Mouse (Mus musculus): Measurements from ENCODE around the gene Slc5a12. TPM values are rescaled to one million over a fixed set of nuclear protein-coding genes. Genes with fewer than 3 reads are reported as not detected.
A peak's percentile ranks its signal among the peaks of the same experiment; 100 is the strongest.

Gene Slc5a12
- not detected in 2 replicates for polyA plus RNA-seq (2016; fragmentation: Nextera tagmentation; extraction: Ambion mirVana)

DNA sequence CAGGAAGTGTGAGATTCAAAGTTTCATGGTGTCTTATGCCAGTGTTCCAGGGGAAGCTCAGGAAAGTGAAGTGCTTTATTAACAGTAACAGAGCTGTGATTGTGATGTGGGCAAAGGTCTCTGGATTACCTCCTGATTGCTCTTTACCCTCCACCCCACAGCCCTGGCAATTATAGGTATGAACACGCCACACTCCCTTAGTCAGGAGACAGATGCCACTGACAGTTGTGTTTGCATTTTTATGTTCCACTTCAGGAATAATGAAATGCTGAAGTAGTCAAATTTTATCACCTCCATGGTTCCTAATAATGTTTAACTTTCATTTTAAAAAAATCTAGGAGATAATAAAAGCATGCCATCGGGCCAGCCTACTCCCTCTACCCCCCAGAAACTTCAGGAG, at the start of gene Slc5a12:
Slc5a12 (plus strand) TSS at position 367 of the 400 bp plus-strand sequence.
- Histone ChIP-seq H3K27ac (no peak within 1 kb of the TSS), H3K4me2 (no peak within 1 kb of the TSS), H3K9me3 (replicated peaks) (no peaks in the 10 kb centered on the region), H3K9ac (no peak within 1 kb of the TSS), H3K27me3 (replicated peaks) (no peaks in the 10 kb centered on the region), H3K4me3 (no peak within 1 kb of the TSS), H3K4me1 (no peaks in the 10 kb centered on the region), H3K36me3 (no peaks in the 10 kb centered on the region)
- no peak for ATAC-seq
- 49% methylated on average over 2 of the region's 2 CpGs for WGBS (ENCODE audit: insufficient replicate concordance)

GRCm38 (mm10) chr2:110556098-110556497, 41.0 kb upstream of the Slc5a12 start:
- ATAC-seq, result no peak
- Histone ChIP-seq H3K36me3 (no peaks in the 10 kb centered on the region), H3K4me1 (no peaks in the 10 kb centered on the region), H3K4me3 (no peak overlapping the region), H3K9me3 (replicated peaks) (no peaks in the 10 kb centered on the region), H3K9ac (no peak overlapping the region), H3K4me2 (no peak overlapping the region), H3K27ac (no peak overlapping the region), H3K27me3 (replicated peaks) (no peaks in the 10 kb centered on the region)
- WGBS (ENCODE audit: insufficient replicate concordance), result 69% methylated on average over 1 of the region's 1 CpGs

- WGBS (ENCODE audit: insufficient replicate concordance), result 58% methylated on average over 2 of the region's 2 CpGs
- H3K27ac ChIP-seq, result no peak overlapping the region
- ATAC-seq, result no peak
Observed at GRCm38 (mm10) chr2:110562621-110563020, 34.5 kb upstream of the Slc5a12 start.

GRCm38 (mm10) chr2:110564673-110565627, 32.1 kb upstream of the Slc5a12 start:
- H3K36me3 ChIP-seq, result no peaks in the 10 kb centered on the region
- H3K4me3 ChIP-seq, result no peak overlapping the region
- H3K9ac ChIP-seq, result no peak overlapping the region
- H3K9me3 ChIP-seq (replicated peaks), result no peaks in the 10 kb centered on the region
- peak; percentile 32; the same call in 1 of the 2 replicates for ATAC-seq
- H3K27ac ChIP-seq, result no peak overlapping the region
- H3K27me3 ChIP-seq (replicated peaks), result no peaks in the 10 kb centered on the region
- no peak overlapping the region for H3K4me2 ChIP-seq
- WGBS (ENCODE audit: insufficient replicate concordance), result 25% methylated on average over 5 of the region's 5 CpGs
- H3K4me1 ChIP-seq, result no peaks in the 10 kb centered on the region

More at GRCm38 (mm10) chr2:110562621-110563020, 34.5 kb upstream of the Slc5a12 start:
- H3K4me3 ChIP-seq, result no peak overlapping the region
- H3K9ac ChIP-seq, result no peak overlapping the region
- H3K4me2 ChIP-seq, result no peak overlapping the region
- H3K27me3 ChIP-seq (replicated peaks), result no peaks in the 10 kb centered on the region
- H3K9me3 ChIP-seq (replicated peaks), result no peaks in the 10 kb centered on the region
- H3K36me3 ChIP-seq, result no peaks in the 10 kb centered on the region
- H3K4me1 ChIP-seq, result no peaks in the 10 kb centered on the region

GRCm38 (mm10) chr2:110586692-110587091, 10.4 kb upstream of the Slc5a12 start:
- H3K27ac ChIP-seq, result no peak overlapping the region
- no peaks in the 10 kb centered on the region for H3K36me3 ChIP-seq
- H3K4me3 ChIP-seq, result no peak overlapping the region
- H3K4me1 ChIP-seq, result no peaks in the 10 kb centered on the region
- no peaks in the 10 kb centered on the region for H3K9me3 ChIP-seq (replicated peaks)
- no peaks in the 10 kb centered on the region for H3K27me3 ChIP-seq (replicated peaks)
- H3K4me2 ChIP-seq, result no peak overlapping the region
- 70% methylated on average over 6 of the region's 6 CpGs for WGBS (ENCODE audit: insufficient replicate concordance)
- no peak for ATAC-seq
- H3K9ac ChIP-seq, result no peak overlapping the region

GRCm38 (mm10) chr2:110590007-110590406, 7.1 kb upstream of the Slc5a12 start:
- Histone ChIP-seq H3K4me3 (no peak overlapping the region), H3K9me3 (replicated peaks) (no peaks in the 10 kb centered on the region), H3K4me2 (no peak overlapping the region), H3K27me3 (replicated peaks) (no peaks in the 10 kb centered on the region), H3K27ac (no peak overlapping the region), H3K36me3 (no peaks in the 10 kb centered on the region), H3K4me1 (no peaks in the 10 kb centered on the region), H3K9ac (no peak overlapping the region)
- WGBS (ENCODE audit: insufficient replicate concordance), result 45% methylated on average over 1 of the region's 1 CpGs
- no peak for ATAC-seq

- H3K27me3 ChIP-seq (replicated peaks), result no peaks in the 10 kb centered on the region
- no peaks in the 10 kb centered on the region for H3K4me1 ChIP-seq
- H3K4me3 ChIP-seq, result no peak overlapping the region
- no peak overlapping the region for H3K27ac ChIP-seq
- H3K9ac ChIP-seq, result no peak overlapping the region
- no peak overlapping the region for H3K4me2 ChIP-seq
- no peaks in the 10 kb centered on the region for H3K9me3 ChIP-seq (replicated peaks)
- no peaks in the 10 kb centered on the region for H3K36me3 ChIP-seq
- ATAC-seq, result no peak
- WGBS (ENCODE audit: insufficient replicate concordance), result 52% methylated on average over 3 of the region's 3 CpGs
Observed at GRCm38 (mm10) chr2:110592276-110592675, 4.8 kb upstream of the Slc5a12 start.

GRCm38 (mm10) chr2:110644358-110644757, 47.3 kb downstream of the Slc5a12 start:
- H3K9me3 ChIP-seq (replicated peaks), result no peaks in the 10 kb centered on the region
- H3K27ac ChIP-seq, result no peak overlapping the region
- WGBS (ENCODE audit: insufficient replicate concordance), result 62% methylated on average over 1 of the region's 1 CpGs
- no peak overlapping the region for H3K9ac ChIP-seq
- H3K4me2 ChIP-seq, result no peak overlapping the region
- H3K27me3 ChIP-seq (replicated peaks), result no peaks in the 10 kb centered on the region
- no peak for ATAC-seq
- no peak overlapping the region for H3K4me3 ChIP-seq
- no peaks in the 10 kb centered on the region for H3K4me1 ChIP-seq
- no peaks in the 10 kb centered on the region for H3K36me3 ChIP-seq

GRCm38 (mm10) chr2:110644846-110645245, 47.7 kb downstream of the Slc5a12 start:
- no peaks in the 10 kb centered on the region for H3K27me3 ChIP-seq (replicated peaks)
- no peak overlapping the region for H3K9ac ChIP-seq
- H3K4me1 ChIP-seq, result no peaks in the 10 kb centered on the region
- no peaks in the 10 kb centered on the region for H3K36me3 ChIP-seq
- no peak overlapping the region for H3K4me2 ChIP-seq
- ATAC-seq, result no peak
- H3K4me3 ChIP-seq, result no peak overlapping the region
- no peaks in the 10 kb centered on the region for H3K9me3 ChIP-seq (replicated peaks)
- no peak overlapping the region for H3K27ac ChIP-seq

- no peaks in the 10 kb centered on the region for H3K27me3 ChIP-seq (replicated peaks)
- WGBS (ENCODE audit: insufficient replicate concordance), result 36% methylated on average over 4 of the region's 4 CpGs
- no peak for ATAC-seq
- H3K4me1 ChIP-seq, result no peaks in the 10 kb centered on the region
- H3K9me3 ChIP-seq (replicated peaks), result no peaks in the 10 kb centered on the region
- H3K9ac ChIP-seq, result no peak overlapping the region
- H3K27ac ChIP-seq, result no peak overlapping the region
- no peak overlapping the region for H3K4me2 ChIP-seq
- H3K4me3 ChIP-seq, result no peak overlapping the region
- no peaks in the 10 kb centered on the region for H3K36me3 ChIP-seq
Observed at GRCm38 (mm10) chr2:110663329-110663728, 66.2 kb downstream of the Slc5a12 start.

- Histone ChIP-seq H3K4me2 (no peak overlapping the region), H3K27ac (no peak overlapping the region), H3K9ac (no peak overlapping the region), H3K4me1 (no peaks in the 10 kb centered on the region), H3K4me3 (no peak overlapping the region), H3K36me3 (no peaks in the 10 kb centered on the region), H3K27me3 (replicated peaks) (no peaks in the 10 kb centered on the region), H3K9me3 (replicated peaks) (no peaks in the 10 kb centered on the region)
- ATAC-seq, result no peak
- WGBS (ENCODE audit: insufficient replicate concordance), result 73% methylated on average over 2 of the region's 2 CpGs
Observed at GRCm38 (mm10) chr2:110671071-110671624, 74.0 kb downstream of the Slc5a12 start.
